Mouse (Mus musculus) MEL (cell line): ENCODE results near the gene Sctr. TPM values are rescaled to one million over a fixed set of nuclear protein-coding genes. Genes with fewer than 3 reads are reported as not detected.

Experiments used
- DNase-seq: peaks from one replicate; pipeline ENCODE4 v3.0.0; 2011; ENCODE audit warnings: low read depth, low spot score
- H3K27ac ChIP-seq: 2 replicates; pipeline ENCODE4 v1.5.1; 2012; ENCODE audit warnings: low read depth, mild to moderate bottlenecking, control low read depth, low read length, moderate library complexity; ENCODE audit not compliant: control insufficient read depth
- H3K27me3 ChIP-seq, 2 experiments: fragments of 150-350 bp in 1 of 2; sonication (generic) in 1 of 2; 2 replicates each; pipeline ENCODE4 v1.6.1; 2012; ENCODE audit warnings: low read length in 2 of 2, mild to moderate bottlenecking in 2 of 2, improper control_type of control experiment in 1 of 2, moderate library complexity in 1 of 2; ENCODE audit not compliant: insufficient read depth in 2 of 2, control insufficient read depth in 1 of 2
- H3K36me3 ChIP-seq, 2 experiments: 2 replicates each; pipeline ENCODE4 v1.6.1; 2012 to 2014; ENCODE audit warnings: low read length in 2 of 2, improper control_type of control experiment in 1 of 2, inconsistent platforms in 1 of 2, mild to moderate bottlenecking in 1 of 2; ENCODE audit not compliant: insufficient read depth in 2 of 2, control insufficient read depth in 1 of 2
- H3K4me1 ChIP-seq, 2 experiments: fragments of 150-350 bp in 1 of 2; sonication (generic) in 1 of 2; 2 replicates each; pipeline ENCODE4 v1.6.1; 2012; ENCODE audit warnings: low read length in 2 of 2, improper control_type of control experiment in 1 of 2, mild to moderate bottlenecking in 1 of 2; ENCODE audit not compliant: insufficient read depth in 2 of 2, control insufficient read depth in 1 of 2
- H3K4me3 ChIP-seq, 2 experiments: fragments of 150-350 bp in 1 of 2; sonication (generic) in 1 of 2; 2 replicates each; pipeline ENCODE4 v1.5.1; 2012; ENCODE audit warnings: low read depth in 2 of 2, low read length in 2 of 2, mild to moderate bottlenecking in 2 of 2, moderate library complexity in 2 of 2, control low read depth in 1 of 2, improper control_type of control experiment in 1 of 2; ENCODE audit not compliant: control insufficient read depth in 1 of 2, insufficient read depth in 1 of 2
- H3K79me2 ChIP-seq: 2 replicates; pipeline ENCODE4 v1.6.1; 2012; ENCODE audit warnings: mild to moderate bottlenecking, low read length, moderate library complexity; ENCODE audit not compliant: control insufficient read depth, poor library complexity, insufficient read depth
- H3K9ac ChIP-seq: 2 replicates; pipeline ENCODE4 v1.6.1; 2012; ENCODE audit warnings: low read depth, mild to moderate bottlenecking, control low read depth, low read length, moderate library complexity; ENCODE audit not compliant: control insufficient read depth, poor library complexity, severe bottlenecking
- H3K9me3 ChIP-seq: fragments of 150-350 bp; sonication (generic); replicated peaks from 2 replicates; pipeline ENCODE4 v1.6.1; 2012; ENCODE audit warnings: mild to moderate bottlenecking, low read length, improper control_type of control experiment, moderate library complexity; ENCODE audit not compliant: insufficient read depth
- CHD1 ChIP-seq: IDR thresholded peaks from 2 replicates; pipeline ENCODE4 v1.6.1; 2012; ENCODE audit warnings: low read depth, mild to moderate bottlenecking, inconsistent platforms, low read length, improper control_type of control experiment
- CTCF ChIP-seq, 3 experiments: IDR thresholded peaks in 2 of 3; conservative IDR thresholded peaks in 1 of 3; 2 replicates each; pipeline ENCODE4 v1.5.1; 2011 to 2012; ENCODE audit warnings: low read length in 3 of 3, low read depth in 2 of 3, mild to moderate bottlenecking in 2 of 3, improper control_type of control experiment in 1 of 3, inconsistent platforms in 1 of 3, mixed read lengths in 1 of 3, moderate library complexity in 1 of 3; ENCODE audit not compliant: control insufficient read depth in 1 of 3, insufficient read depth in 1 of 3, poor library complexity in 1 of 3, severe bottlenecking in 1 of 3
- ELF1 ChIP-seq: IDR thresholded peaks from 2 replicates; pipeline ENCODE4 v1.6.1; 2014; ENCODE audit warnings: low read depth, mild to moderate bottlenecking, inconsistent platforms, low read length, improper control_type of control experiment, moderate library complexity
- GABPA ChIP-seq: IDR thresholded peaks from 2 replicates; pipeline ENCODE4 v1.6.1; 2012; ENCODE audit warnings: low read depth, mild to moderate bottlenecking, inconsistent platforms, low read length, improper control_type of control experiment, moderate library complexity
- KAT2A ChIP-seq: conservative IDR thresholded peaks from 2 replicates; pipeline ENCODE4 v1.6.1; 2012; ENCODE audit warnings: low read depth, low read length, improper control_type of control experiment, inconsistent platforms
- MAX ChIP-seq: IDR thresholded peaks from 2 replicates; pipeline ENCODE4 v1.6.1; 2011; ENCODE audit warnings: low read length, improper control_type of control experiment
- NELFE ChIP-seq: IDR thresholded peaks from 2 replicates; pipeline ENCODE4 v1.6.1; 2011; ENCODE audit warnings: low read depth, low read length, improper control_type of control experiment
- NRF1 ChIP-seq: IDR thresholded peaks from 2 replicates; pipeline ENCODE4 v1.6.1; 2014; ENCODE audit warnings: low read depth, mild to moderate bottlenecking, inconsistent platforms, low read length, improper control_type of control experiment, moderate library complexity; ENCODE audit not compliant: poor library complexity, insufficient read depth, severe bottlenecking
- POLR2A ChIP-seq, 2 experiments: IDR thresholded peaks; 2 replicates each; pipeline ENCODE4 v1.6.1; 2011 to 2012; ENCODE audit warnings: low read length in 2 of 2, mild to moderate bottlenecking in 2 of 2, control low read depth in 1 of 2, improper control_type of control experiment in 1 of 2, low read depth in 1 of 2, moderate library complexity in 1 of 2; ENCODE audit not compliant: control insufficient read depth in 1 of 2, insufficient read depth in 1 of 2, poor library complexity in 1 of 2
- POLR2AphosphoS2 ChIP-seq: IDR thresholded peaks from 2 replicates; pipeline ENCODE4 v1.6.1; 2011; ENCODE audit warnings: low read length, improper control_type of control experiment
- POLR2AphosphoS5 ChIP-seq: IDR thresholded peaks from 2 replicates; pipeline ENCODE4 v1.6.1; 2012; ENCODE audit warnings: low read depth, borderline replicate concordance, mild to moderate bottlenecking, inconsistent platforms, low read length, moderate library complexity, mixed read lengths
- RAD21 ChIP-seq: IDR thresholded peaks from 2 replicates; pipeline ENCODE4 v1.6.1; 2011; ENCODE audit warnings: mild to moderate bottlenecking, low read depth, low read length, improper control_type of control experiment
- SIN3A ChIP-seq: IDR thresholded peaks from 2 replicates; pipeline ENCODE4 v1.6.1; 2012; ENCODE audit warnings: low read length, improper control_type of control experiment, inconsistent platforms
- SMC3 ChIP-seq: IDR thresholded peaks from 2 replicates; pipeline ENCODE4 v1.6.1; 2011; ENCODE audit warnings: low read depth, low read length, improper control_type of control experiment
- TBP ChIP-seq: IDR thresholded peaks from 2 replicates; pipeline ENCODE4 v1.8.0; 2011; ENCODE audit warnings: low read depth, low read length, improper control_type of control experiment
- TCF12 ChIP-seq: IDR thresholded peaks from 2 replicates; pipeline ENCODE4 v1.6.1; 2014; ENCODE audit warnings: low read depth, mild to moderate bottlenecking, inconsistent platforms, low read length, improper control_type of control experiment, moderate library complexity
- USF1 ChIP-seq: IDR thresholded peaks from 2 replicates; pipeline ENCODE4 v1.6.1; 2014; ENCODE audit warnings: low read depth, mild to moderate bottlenecking, inconsistent platforms, low read length, improper control_type of control experiment, moderate library complexity
- ZKSCAN1 ChIP-seq: IDR thresholded peaks from 2 replicates; pipeline ENCODE4 v1.6.1; 2012; ENCODE audit warnings: low read depth, mild to moderate bottlenecking, inconsistent platforms, low read length, improper control_type of control experiment, moderate library complexity
- ZMIZ1 ChIP-seq: IDR thresholded peaks from 2 replicates; pipeline ENCODE4 v1.6.1; 2012; ENCODE audit warnings: low read depth, mild to moderate bottlenecking, inconsistent platforms, low read length, improper control_type of control experiment, moderate library complexity
- polyA plus RNA-seq, 2 experiments: library from polyadenylated mRNA; stranded (reverse) in 1 of 2; unstranded in 1 of 2; fragments of >175 nt in 1 of 2; fragments of >200 nt in 1 of 2; gene quantifications; 2 replicates each; pipeline versions ENCODE4 v1.2.1 to v1.2.4; 2012; ENCODE audit warnings: low replicate concordance in 2 of 2, low read depth in 1 of 2; ENCODE audit not compliant: insufficient read length in 2 of 2, insufficient read depth in 1 of 2, missing spikeins in 1 of 2
- total RNA-seq: library from RNA; depleted of rRNA; stranded (reverse); fragments of 300-350 nt; gene quantifications from 2 replicates; pipeline ENCODE4 v1.2.3, GENCODE M21; 2012

Sctr gene
- total and polyA plus RNA-seq, 3 experiments, result not detected

DNA sequence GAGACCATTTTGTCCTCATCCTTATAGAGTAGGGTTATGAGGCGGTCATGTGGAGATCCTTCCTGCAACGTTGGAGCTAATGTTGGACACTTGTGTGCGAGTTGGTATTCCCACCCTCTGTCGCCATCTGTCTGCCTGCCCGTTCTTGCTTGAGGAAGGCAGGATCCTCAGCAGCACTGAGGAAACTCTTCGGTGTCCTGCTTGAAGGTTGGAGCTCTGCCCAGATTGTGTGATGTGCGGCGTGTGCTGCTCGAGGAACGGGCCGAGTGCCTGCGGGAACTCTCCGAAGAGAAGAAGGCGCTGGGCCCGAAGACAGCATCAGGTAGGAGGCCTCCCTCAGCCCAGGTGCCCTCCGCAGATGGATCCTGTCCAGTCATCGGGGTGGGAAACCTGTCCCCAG, 15.3 kb downstream of the Sctr start:
- H3K27ac ChIP-seq, result no peak overlapping the region
- no peaks in the 10 kb centered on the region for H3K9me3 ChIP-seq
- H3K36me3 ChIP-seq, result no peaks in the 10 kb centered on the region
- DNase-seq, result no peak
- peaks cover 0 to 4% of the 10 kb centered on the region in 2 experiments; a peak in 1 of 4 replicates for H3K4me1 ChIP-seq
- no peaks in the 10 kb centered on the region for H3K79me2 ChIP-seq
- TF ChIP-seq POLR2A (IDR thresholded peaks at IDR 0.05; ENCODE audit: control insufficient read depth in 1 of 2, insufficient read depth in 1 of 2, low read depth in 1 of 2, low read length in 2 of 2, poor library complexity in 1 of 2), result no peak
- no peak for TF ChIP-seq SIN3A
- no peak for TF ChIP-seq RAD21
- no peak for TF ChIP-seq NRF1
- no peak for TF ChIP-seq CTCF (IDR thresholded peaks at IDR 0.05 in 2 of 3, conservative IDR thresholded peaks at IDR 0.05 in 1 of 3; ENCODE audit: control insufficient read depth in 1 of 3, insufficient read depth in 1 of 3, low read depth in 2 of 3, low read length in 3 of 3, poor library complexity in 1 of 3, severe bottlenecking in 1 of 3)
- TF ChIP-seq TCF12, result no peak
- TF ChIP-seq ELF1, result no peak
- TF ChIP-seq POLR2AphosphoS2, result no peak
- no peak for TF ChIP-seq ZMIZ1
- TF ChIP-seq MAX, result no peak
- no peak for TF ChIP-seq GABPA
- no peak for TF ChIP-seq ZKSCAN1
- no peak for TF ChIP-seq TBP
- TF ChIP-seq POLR2AphosphoS5, result no peak
- no peak for TF ChIP-seq USF1
- TF ChIP-seq SMC3, result no peak
- no peak for TF ChIP-seq NELFE
- no peak for TF ChIP-seq CHD1
- no peaks in the 10 kb centered on the region for H3K27me3 ChIP-seq
- H3K9ac ChIP-seq, result no peak overlapping the region
- no peak overlapping the region for H3K4me3 ChIP-seq

DNA sequence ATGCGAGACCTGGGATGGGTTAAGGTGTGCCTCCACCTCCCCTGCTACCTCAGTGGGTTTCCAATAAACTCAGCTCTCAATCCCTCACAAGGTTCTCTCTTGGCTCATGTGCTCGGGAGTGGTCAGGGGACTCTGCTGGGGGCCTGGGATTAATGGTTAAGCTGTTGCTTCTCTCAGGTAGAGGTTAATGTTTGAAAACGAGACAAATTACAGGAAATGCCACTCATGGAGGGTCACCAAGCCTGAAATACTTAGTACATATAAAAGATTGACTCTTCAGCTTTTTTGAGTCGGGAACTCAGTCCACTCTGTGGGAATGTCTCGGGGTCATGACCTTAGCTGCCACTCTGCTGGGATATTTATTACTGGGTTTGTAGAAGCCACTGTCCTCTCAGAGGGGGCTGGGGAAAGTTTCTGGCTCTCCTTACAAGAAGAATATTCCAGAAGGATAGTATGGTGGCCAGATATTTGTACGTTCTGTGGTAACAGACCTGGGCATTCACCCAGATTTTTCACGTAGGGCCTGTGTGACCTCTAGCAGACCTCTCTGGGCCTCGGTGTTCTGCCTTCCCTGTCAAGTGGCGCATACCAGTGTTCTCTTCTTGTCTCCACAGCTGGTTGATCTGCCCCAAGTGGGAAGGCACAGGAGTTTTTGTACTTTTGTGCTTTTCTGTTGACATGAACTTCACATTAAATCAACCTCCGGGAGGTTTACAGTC, 17.8 kb downstream of the Sctr start:
- no peaks in the 10 kb centered on the region for H3K9me3 ChIP-seq
- no peak overlapping the region for H3K9ac ChIP-seq
- no peaks in the 10 kb centered on the region for H3K79me2 ChIP-seq
- H3K4me1 ChIP-seq, result no peaks in the 10 kb centered on the region
- H3K36me3 ChIP-seq, result no peaks in the 10 kb centered on the region
- DNase-seq, result no peak
- H3K27me3 ChIP-seq, result no peaks in the 10 kb centered on the region
- TF ChIP-seq KAT2A, result no peak
- no peak overlapping the region for H3K4me3 ChIP-seq
- no peak overlapping the region for H3K27ac ChIP-seq
